Mouse (Mus musculus) liver, embryonic 16.5 days (tissue): ENCODE measurements around the gene H2-M5. TPM values are rescaled to one million over a fixed set of nuclear protein-coding genes. Genes with fewer than 3 reads are reported as not detected.

Experiments used
- ATAC-seq: fragments of 200-750 bp; cut with Nextera tagmentation; 2 replicates; pipeline ENCODE4 v1.8.0; 2017; ENCODE audit warnings: low read depth, mild to moderate bottlenecking, moderate number of reproducible peaks, moderate library complexity
- H3K27ac ChIP-seq: fragments of 300-500 bp; sonication (generic); 2 replicates; pipeline ENCODE4 v1.5.1; 2014; ENCODE audit warnings: mild to moderate bottlenecking, low read length
- H3K27me3 ChIP-seq: fragments of 300-500 bp; sonication (generic); 2 replicates; pipeline ENCODE4 v1.6.1; 2014; ENCODE audit warnings: low read depth, low read length, mixed read lengths; ENCODE audit not compliant: control insufficient read depth, insufficient read depth
- H3K36me3 ChIP-seq: fragments of 300-500 bp; sonication (generic); 2 replicates; pipeline ENCODE4 v1.6.1; 2014; ENCODE audit warnings: mild to moderate bottlenecking; ENCODE audit not compliant: control insufficient read depth, insufficient read depth
- H3K4me1 ChIP-seq: fragments of 300-500 bp; sonication (generic); 2 replicates; pipeline ENCODE4 v1.6.1; 2014; ENCODE audit warnings: low read depth, low read length, mixed read lengths; ENCODE audit not compliant: control insufficient read depth
- H3K4me2 ChIP-seq: fragments of 300-500 bp; sonication (generic); 2 replicates; pipeline ENCODE4 v1.6.1; 2014; ENCODE audit warnings: low read depth, low read length, mixed read lengths
- H3K4me3 ChIP-seq: fragments of 300-500 bp; sonication (generic); 2 replicates; pipeline ENCODE4 v1.5.1; 2014; ENCODE audit warnings: low read depth, mild to moderate bottlenecking, low read length
- H3K9ac ChIP-seq: fragments of 300-500 bp; sonication (generic); 2 replicates; pipeline ENCODE4 v1.6.1; 2014; ENCODE audit warnings: low read depth, low read length
- H3K9me3 ChIP-seq: fragments of 300-500 bp; sonication (generic); replicated peaks from 2 replicates; pipeline ENCODE4 v1.6.1; 2016; ENCODE audit warnings: low read length; ENCODE audit not compliant: control insufficient read depth
- WGBS: fragments of 180-500 bp; shearing (Covaris S2); extraction: QIAGEN DNeasy Blood & Tissue Kit; methylation state at CpG from one replicate; pipeline ENCODE4 v1.1.7; 2014; ENCODE audit not compliant: insufficient replicate concordance; 5-methylcytosine and 5-hydroxymethylcytosine counted together
- polyA plus RNA-seq: library from polyadenylated mRNA; unstranded; fragments of >200 nt; fragmentation: Nextera tagmentation; extraction: Ambion mirVana; gene quantifications from 2 replicates; pipeline ENCODE4 v1.2.1, GENCODE M21; 2015

Gene H2-M5
- polyA plus RNA-seq, 1 experiment from 2014 or later, result not detected

- H3K9me3 ChIP-seq, result no peaks in the 10 kb centered on the region
- no peaks in the 10 kb centered on the region for H3K4me1 ChIP-seq
- no peak overlapping the region for H3K9ac ChIP-seq
- ATAC-seq, result no peak
- H3K4me2 ChIP-seq, result 0 out of 2 replicates have a peak overlapping the region, but pooled peaks have one; percentile 8
- WGBS, result 13% methylated on average over 4 of the region's 4 CpGs
- H3K36me3 ChIP-seq, result no peaks in the 10 kb centered on the region
- no peak overlapping the region for H3K4me3 ChIP-seq
- H3K27ac ChIP-seq, result no peak overlapping the region
- peaks cover 5% of the 10 kb centered on the region; the same call in 1 of the 2 replicates for H3K27me3 ChIP-seq
Observed at GRCm38 (mm10) chr17:36981845-36982244, 7.5 kb downstream of the H2-M5 start.

- Histone ChIP-seq H3K36me3 (no peaks in the 10 kb centered on the region), H3K27ac (no peak within 1 kb of the TSS), H3K9me3 (no peaks in the 10 kb centered on the region), H3K4me1 (no peaks in the 10 kb centered on the region), H3K4me3 (no peak within 1 kb of the TSS), H3K27me3 (peaks cover 5% of the 10 kb centered on the region; the same call in 1 of the 2 replicates), H3K4me2 (0 out of 2 replicates have a peak within 1 kb of the TSS, but pooled peaks have one; percentile 8), H3K9ac (no peak within 1 kb of the TSS)
- 6% methylated on average over 18 of the region's 18 CpGs for WGBS
- ATAC-seq, result no peak
Observed at GRCm38 (mm10) chr17:36981221-36981813, 8.0 kb downstream of the H2-M5 start, which contains the start of gene 2410137M14Rik. 2410137M14Rik (minus strand) TSS chr17:36981237.

GRCm38 (mm10) chr17:36973271-36973787 is 16.0 kb downstream of the H2-M5 start:
- ATAC-seq, result no peak
- 55% methylated on average over 8 of the region's 8 CpGs for WGBS

GRCm38 (mm10) chr17:36972791-36973190 is 16.5 kb downstream of the H2-M5 start:
- Histone ChIP-seq H3K36me3 (no peaks in the 10 kb centered on the region), H3K27me3 (no peaks in the 10 kb centered on the region), H3K4me3 (no peak overlapping the region), H3K4me1 (no peaks in the 10 kb centered on the region), H3K4me2 (no peak overlapping the region), H3K9ac (no peak overlapping the region), H3K9me3 (no peaks in the 10 kb centered on the region), H3K27ac (no peak overlapping the region)
- ATAC-seq, result no peak
- 31% methylated on average over 3 of the region's 3 CpGs for WGBS

More at GRCm38 (mm10) chr17:36973271-36973787, 16.0 kb downstream of the H2-M5 start:
- Histone ChIP-seq H3K9me3 (no peaks in the 10 kb centered on the region), H3K4me2 (no peak overlapping the region), H3K27me3 (no peaks in the 10 kb centered on the region), H3K27ac (no peak overlapping the region), H3K36me3 (no peaks in the 10 kb centered on the region), H3K9ac (no peak overlapping the region), H3K4me3 (no peak overlapping the region), H3K4me1 (no peaks in the 10 kb centered on the region)

GRCm38 (mm10) chr17:36971172-36971850 is 18.0 kb downstream of the H2-M5 start:
- Histone ChIP-seq H3K4me1 (no peaks in the 10 kb centered on the region), H3K27me3 (no peaks in the 10 kb centered on the region), H3K9ac (no peak overlapping the region), H3K27ac (no peak overlapping the region), H3K9me3 (no peaks in the 10 kb centered on the region), H3K4me2 (no peak overlapping the region), H3K4me3 (no peak overlapping the region), H3K36me3 (no peaks in the 10 kb centered on the region)
- no peak for ATAC-seq
- WGBS, result 66% methylated on average over 6 of the region's 6 CpGs

GRCm38 (mm10) chr17:36970316-36970890 is 18.9 kb downstream of the H2-M5 start:
- H3K27ac ChIP-seq, result no peak overlapping the region
- H3K9me3 ChIP-seq, result no peaks in the 10 kb centered on the region
- H3K4me1 ChIP-seq, result no peaks in the 10 kb centered on the region
- H3K36me3 ChIP-seq, result no peaks in the 10 kb centered on the region
- no peak overlapping the region for H3K4me2 ChIP-seq
- no peak overlapping the region for H3K9ac ChIP-seq
- WGBS, result 66% methylated on average over 14 of the region's 14 CpGs
- no peaks in the 10 kb centered on the region for H3K27me3 ChIP-seq
- H3K4me3 ChIP-seq, result no peak overlapping the region
- peak; percentile 80 for ATAC-seq

GRCm38 (mm10) chr17:36966875-36967274 is 22.5 kb downstream of the H2-M5 start:
- WGBS, result 21% methylated on average over 1 of the region's 1 CpGs
- ATAC-seq, result no peak

GRCm38 (mm10) chr17:36961125-36961524 is 28.2 kb downstream of the H2-M5 start:
- Histone ChIP-seq H3K9me3 (no peaks in the 10 kb centered on the region), H3K4me2 (no peak overlapping the region), H3K27me3 (no peaks in the 10 kb centered on the region), H3K27ac (no peak overlapping the region), H3K36me3 (no peaks in the 10 kb centered on the region), H3K4me3 (no peak overlapping the region), H3K9ac (no peak overlapping the region), H3K4me1 (peaks cover 11% of the 10 kb centered on the region)
- no peak for ATAC-seq
- 43% methylated on average over 1 of the region's 1 CpGs for WGBS

More at GRCm38 (mm10) chr17:36966875-36967274, 22.5 kb downstream of the H2-M5 start:
- no peak overlapping the region for H3K27ac ChIP-seq
- no peaks in the 10 kb centered on the region for H3K9me3 ChIP-seq
- no peaks in the 10 kb centered on the region for H3K27me3 ChIP-seq
- no peak overlapping the region for H3K4me3 ChIP-seq
- H3K4me1 ChIP-seq, result no peaks in the 10 kb centered on the region
- no peak overlapping the region for H3K4me2 ChIP-seq
- no peaks in the 10 kb centered on the region for H3K36me3 ChIP-seq
- H3K9ac ChIP-seq, result no peak overlapping the region
